Mouse (Mus musculus) cerebellum, postnatal 36 days (tissue): ENCODE measurements at regions not wholly inside any gene's neighbourhood (a gene's known extent, or its start where the extent isn't known, plus 50 kb on each side); places are given as distances from the start of the nearest gene placed in this dataset.
A peak's percentile ranks its signal among the peaks of the same experiment; 100 is the strongest.

Source experiments
- DNase-seq, 2 experiments: peaks; one replicate each; pipeline ENCODE4 v3.0.0; 2021 to 2022; ENCODE audit warnings: mixed read lengths in 2 of 2

GRCm38 (mm10) chr14:25239335-25239960 is 219.5 kb upstream of the Zmiz1 start:
- DNase-seq, result no peak

DNA sequence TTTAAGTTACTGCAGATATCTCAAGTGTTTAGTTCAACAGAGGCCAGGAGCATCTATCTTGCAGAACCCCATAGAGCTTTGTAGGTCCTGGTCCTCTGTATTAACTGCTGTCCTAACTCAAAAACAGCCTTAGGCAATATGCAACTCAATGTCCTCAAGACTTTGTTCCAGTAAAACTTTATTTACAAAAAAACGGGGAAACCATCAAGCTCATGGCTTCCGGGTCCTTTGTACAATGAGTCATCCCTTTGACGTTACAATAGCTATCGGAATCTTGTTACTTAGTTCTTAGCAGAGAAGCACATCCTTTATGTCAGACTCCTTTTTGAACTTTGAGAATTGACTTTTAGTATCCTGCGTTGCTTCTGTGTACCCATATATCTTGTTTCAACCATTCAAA is 216.2 kb upstream of the Zmiz1 start:
- no peak for DNase-seq

- no peak for DNase-seq
These were observed 215.7 kb upstream of the Zmiz1 start for GRCm38 (mm10) chr14:25243289-25243688.

- no peak for DNase-seq
These were observed 215.3 kb upstream of the Zmiz1 start for GRCm38 (mm10) chr14:25243698-25244097.

GRCm38 (mm10) chr14:25244841-25245240 is 214.1 kb upstream of the Zmiz1 start:
- no peak for DNase-seq

- DNase-seq, result no peak
These were observed 213.3 kb upstream of the Zmiz1 start for GRCm38 (mm10) chr14:25245691-25246090.

GRCm38 (mm10) chr14:25248941-25249340 is 210.0 kb upstream of the Zmiz1 start:
- DNase-seq, result no peak

GRCm38 (mm10) chr14:25253016-25253850 is 205.8 kb upstream of the Zmiz1 start:
- DNase-seq, result no peak

DNA sequence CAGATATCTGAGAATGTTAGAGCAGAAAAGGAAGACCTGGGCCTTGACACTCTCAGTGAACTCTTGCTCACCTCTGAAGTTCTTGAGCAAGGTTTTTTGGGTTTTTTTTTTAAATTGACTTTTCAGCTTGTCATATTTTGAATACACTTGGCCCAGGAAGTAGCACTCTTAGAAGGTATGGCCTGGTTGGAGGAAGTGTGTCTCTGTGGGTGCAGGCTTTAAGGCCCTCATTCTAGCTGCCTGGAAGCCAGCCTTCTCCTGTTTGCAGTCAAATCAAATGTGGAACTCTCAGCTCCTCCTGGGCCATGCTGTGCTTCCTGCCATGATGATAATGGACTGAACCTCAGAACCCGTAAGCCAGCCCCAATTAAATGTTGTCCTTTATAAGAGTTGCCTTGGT is 195.9 kb upstream of the Zmiz1 start:
- DNase-seq, result no peak

GRCm38 (mm10) chr14:25266846-25267245 is 192.1 kb upstream of the Zmiz1 start:
- DNase-seq, result no peak

GRCm38 (mm10) chr14:25268090-25268631 is 190.8 kb upstream of the Zmiz1 start:
- no peak for DNase-seq

- no peak for DNase-seq
These were observed 188.6 kb upstream of the Zmiz1 start for GRCm38 (mm10) chr14:25270227-25270876.

GRCm38 (mm10) chr14:25272366-25273156 is 186.4 kb upstream of the Zmiz1 start:
- no peak for DNase-seq

DNA sequence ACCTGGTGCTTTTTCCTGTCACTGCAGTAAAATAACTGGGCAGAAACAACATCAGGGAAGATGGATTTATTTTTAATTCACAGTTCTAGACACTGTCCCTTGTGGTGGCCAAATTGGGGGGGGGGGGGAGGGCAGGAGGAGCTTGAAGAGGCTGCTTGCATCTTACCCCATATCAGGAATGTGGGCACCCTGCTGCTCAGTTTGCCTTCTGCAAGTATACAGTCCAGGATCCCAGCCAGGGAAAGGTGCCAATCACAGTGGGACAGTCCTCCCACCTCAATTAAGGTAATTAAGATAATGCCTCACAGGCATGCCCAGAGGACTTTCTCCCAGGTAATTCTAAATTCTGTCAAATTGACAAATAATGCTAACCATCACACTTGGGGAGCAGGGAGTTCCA is 179.2 kb upstream of the Zmiz1 start:
- DNase-seq, result peak; percentile 51 to 52

DNA sequence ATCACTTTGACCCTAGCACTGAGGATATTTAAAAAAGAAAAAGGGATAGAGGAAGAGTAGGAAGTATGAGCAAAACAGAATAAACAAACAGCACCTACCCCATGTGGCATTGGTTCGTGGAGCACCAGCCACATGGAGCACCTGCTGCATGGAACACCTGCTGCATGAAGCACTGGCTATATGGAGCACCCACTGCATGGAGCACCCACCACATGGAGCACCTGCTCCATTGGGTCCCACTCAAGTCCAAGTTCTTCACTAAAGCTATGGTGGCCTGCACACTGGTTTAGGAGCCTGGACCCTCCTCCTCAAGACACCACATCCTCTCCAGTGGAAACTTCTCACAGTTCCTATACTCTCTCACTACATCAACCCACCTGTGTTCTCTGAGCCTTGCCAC is 166.4 kb upstream of the Zmiz1 start:
- DNase-seq, result no peak

DNA sequence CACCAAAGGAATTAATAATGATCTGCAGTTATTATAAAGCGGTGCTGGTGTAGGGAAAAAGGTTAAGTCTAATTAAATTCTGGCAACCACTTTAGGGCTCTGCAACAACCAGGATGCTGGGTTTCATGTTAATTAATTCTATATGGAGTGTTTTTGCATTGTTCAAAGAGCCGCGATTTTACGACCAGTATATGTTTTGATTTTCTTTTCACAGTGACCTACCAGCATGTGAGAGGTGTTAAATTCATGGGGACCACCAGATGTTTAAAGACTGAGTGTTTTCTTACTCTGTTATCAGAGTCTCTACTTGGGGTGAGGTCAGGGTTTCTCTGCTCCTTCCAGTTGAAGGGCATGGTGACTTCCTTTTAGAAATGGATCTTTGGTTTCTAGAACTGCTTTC is 164.8 kb upstream of the Zmiz1 start:
- DNase-seq, result no peak

GRCm38 (mm10) chr14:25295688-25296350 is 163.2 kb upstream of the Zmiz1 start:
- DNase-seq, result no peak

DNA sequence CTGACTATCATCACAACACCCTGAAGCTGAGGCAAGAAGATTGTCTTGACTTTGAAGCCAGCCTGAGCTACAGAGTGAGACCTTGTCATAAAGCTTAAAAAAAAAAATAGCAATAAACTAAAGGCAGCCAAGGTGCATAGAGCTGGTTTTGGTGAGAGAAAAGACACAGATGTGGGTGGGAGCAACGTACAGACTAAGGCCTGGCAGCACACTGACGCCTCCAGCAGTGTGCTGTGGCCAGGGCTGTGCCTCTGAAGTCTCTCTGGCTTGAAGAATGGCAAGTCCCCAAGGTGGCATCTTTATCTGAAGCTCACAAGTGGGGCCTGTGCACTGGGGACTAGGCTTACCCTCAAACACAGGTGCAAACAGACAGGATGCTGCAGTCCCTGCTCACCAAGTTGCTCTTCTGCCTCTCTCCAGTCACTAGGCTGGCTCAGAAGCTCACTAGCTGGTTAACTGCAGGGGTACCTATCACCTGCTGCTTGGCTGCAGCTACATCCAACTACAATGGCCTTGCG is 159.3 kb upstream of the Zmiz1 start:
- DNase-seq, result no peak

DNA sequence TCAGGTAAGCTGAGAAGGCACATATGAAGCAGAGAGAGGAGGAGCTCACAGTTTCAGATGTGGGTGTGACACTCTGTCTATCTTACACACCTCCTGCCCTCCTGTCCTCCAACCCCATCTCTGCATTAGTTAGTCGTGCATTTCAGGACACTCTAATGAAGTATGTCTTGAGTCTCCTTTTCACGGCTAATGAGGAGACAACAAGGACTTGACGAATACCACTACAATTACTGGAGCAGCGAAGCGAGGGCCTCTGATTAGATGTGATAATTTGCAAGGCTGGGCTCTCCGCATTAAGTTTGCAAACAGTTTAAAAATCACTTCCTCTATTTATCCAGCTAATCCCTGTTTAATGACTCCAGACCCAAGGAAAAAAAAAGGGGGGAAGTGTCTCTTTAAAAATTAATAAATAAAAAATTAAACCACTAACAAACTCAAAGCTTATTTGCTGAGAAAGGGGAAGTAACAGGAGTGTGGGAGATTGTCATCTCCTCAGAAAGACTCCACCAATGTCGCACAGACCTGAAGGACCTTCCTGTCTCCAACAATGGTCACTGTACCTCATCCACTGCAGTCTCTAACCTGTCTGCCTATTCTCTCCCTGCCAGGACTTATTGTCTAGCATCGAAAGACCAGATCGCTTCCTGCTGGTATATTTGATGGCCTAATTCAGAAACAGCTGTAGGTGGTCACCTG is 157.5 kb upstream of the Zmiz1 start:
- no peak for DNase-seq

DNA sequence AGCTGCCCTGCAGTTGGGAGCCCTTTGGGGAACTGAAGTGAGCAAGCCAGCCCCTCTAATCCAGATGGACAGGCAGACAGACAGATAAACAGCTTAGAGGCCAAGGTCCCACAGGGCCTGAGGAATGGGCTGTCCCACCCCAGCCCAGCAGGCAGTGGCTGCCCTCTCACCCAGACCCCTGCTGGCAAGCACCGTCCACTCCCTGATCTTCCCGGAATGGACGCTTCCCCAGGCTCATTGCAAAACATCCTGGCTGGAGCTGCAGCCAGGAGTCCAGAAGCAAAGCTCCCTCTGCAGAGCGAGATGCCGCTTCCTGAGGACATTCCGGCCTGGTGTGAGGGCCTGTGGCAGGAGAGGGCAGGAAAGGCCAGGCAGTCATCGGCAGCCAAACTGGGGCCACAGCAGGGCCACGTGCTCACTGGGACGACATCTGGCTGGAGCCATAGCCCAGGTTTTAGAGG is 154.6 kb upstream of the Zmiz1 start:
- peak in 1 of 2 experiments; percentile 28 for DNase-seq

DNA sequence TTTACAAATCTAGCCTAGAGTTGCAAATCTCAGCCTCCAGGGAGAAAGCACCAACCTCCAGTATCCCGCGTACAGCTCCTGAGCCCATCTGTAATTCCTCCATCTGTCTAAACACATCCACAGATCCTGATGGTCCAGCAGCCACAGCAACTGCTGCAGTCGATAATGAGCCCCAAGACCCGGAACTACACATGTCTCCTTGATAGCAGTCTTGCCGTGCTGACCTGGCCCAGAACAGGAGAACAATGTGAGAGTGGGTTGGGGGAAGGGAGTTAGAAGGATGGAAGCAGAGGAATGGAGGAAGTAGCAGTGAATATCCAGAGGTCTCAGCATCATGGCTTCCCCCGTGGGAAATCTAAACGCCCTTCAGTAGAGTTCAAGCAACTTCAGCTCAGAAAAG is 152.8 kb upstream of the Zmiz1 start:
- no peak for DNase-seq
